Mouse (Mus musculus) embryonic facial prominence, embryonic 15.5 days (tissue): ENCODE results near the gene Cd274. TPM values are rescaled to one million over a fixed set of nuclear protein-coding genes. Genes with fewer than 3 reads are reported as not detected.

ENCODE experiments used
- ATAC-seq: fragments of 200-750 bp; cut with Nextera tagmentation; 2 replicates; pipeline ENCODE4 v1.8.0; 2017; ENCODE audit warnings: low read depth, moderate TSS enrichment; ENCODE audit not compliant: insufficient number of reproducible peaks, low FRiP score, low TSS enrichment
- H3K27ac ChIP-seq: fragments of 300-500 bp; sonication (generic); replicated peaks from 2 replicates; pipeline ENCODE4 v1.5.1; 2015; ENCODE audit warnings: mild to moderate bottlenecking, inconsistent platforms
- H3K27me3 ChIP-seq: fragments of 300-500 bp; sonication (generic); 2 replicates; pipeline ENCODE4 v1.6.1; 2015; ENCODE audit warnings: inconsistent platforms
- H3K36me3 ChIP-seq: fragments of 300-500 bp; sonication (generic); 2 replicates; pipeline ENCODE4 v1.6.1; 2015; ENCODE audit warnings: mild to moderate bottlenecking, inconsistent platforms
- H3K4me1 ChIP-seq: fragments of 300-500 bp; sonication (generic); 2 replicates; pipeline ENCODE4 v1.6.1; 2015; ENCODE audit warnings: inconsistent platforms
- H3K4me2 ChIP-seq: fragments of 300-500 bp; sonication (generic); replicated peaks from 2 replicates; pipeline ENCODE4 v1.6.1; 2015; ENCODE audit warnings: mild to moderate bottlenecking, inconsistent platforms
- H3K4me3 ChIP-seq: fragments of 300-500 bp; sonication (generic); replicated peaks from 2 replicates; pipeline ENCODE4 v1.5.1; 2015; ENCODE audit warnings: mild to moderate bottlenecking, inconsistent platforms
- H3K9ac ChIP-seq: fragments of 300-500 bp; sonication (generic); 2 replicates; pipeline ENCODE4 v1.6.1; 2015; ENCODE audit warnings: inconsistent platforms
- H3K9me3 ChIP-seq: fragments of 300-500 bp; sonication (generic); replicated peaks from 2 replicates; pipeline ENCODE4 v1.6.1; 2016; ENCODE audit warnings: inconsistent platforms
- WGBS: fragments of 180-500 bp; shearing (Covaris S2); methylation state at CpG from one replicate; pipeline ENCODE4 v1.1.7; 2015; 5-methylcytosine and 5-hydroxymethylcytosine counted together
- polyA plus RNA-seq: library from polyadenylated mRNA; unstranded; fragments of >200 nt; fragmentation: Nextera tagmentation; extraction: Ambion mirVana; gene quantifications from 2 replicates; pipeline ENCODE4 v1.2.1, GENCODE M21; 2015

The Cd274 gene
- polyA plus RNA-seq, result 0.71 and 0.72 TPM in 2 replicates

DNA sequence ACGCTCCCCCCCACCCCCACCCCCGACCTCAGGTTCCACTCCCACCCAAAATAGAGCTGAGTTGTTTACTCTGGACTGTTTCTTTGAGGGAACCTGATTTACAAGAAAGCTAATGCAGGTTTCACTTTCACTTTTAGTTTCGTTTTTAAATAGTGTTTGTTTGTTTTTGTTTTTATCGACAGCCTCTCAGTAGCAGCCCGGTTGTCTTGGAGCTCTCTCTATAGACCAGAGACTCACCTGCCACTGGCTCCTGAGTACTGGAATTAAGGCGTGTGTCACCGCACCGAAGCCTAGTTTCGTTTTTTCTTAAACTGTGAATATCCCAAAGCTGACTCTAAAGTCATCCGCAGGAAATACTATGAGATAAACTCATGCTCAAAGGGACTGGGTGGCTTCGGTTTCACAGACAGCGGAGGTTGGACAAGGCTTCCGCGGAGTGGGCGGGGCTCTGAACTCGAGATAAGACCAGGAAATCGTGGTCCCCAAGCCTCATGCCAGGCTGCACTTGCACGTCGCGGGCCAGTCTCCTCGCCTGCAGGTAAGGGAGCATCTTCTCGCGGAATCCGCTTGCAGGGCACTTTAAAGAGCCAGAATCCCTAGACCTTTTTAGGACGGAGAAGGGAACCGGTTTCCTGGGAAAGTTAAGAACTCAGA is at the start of gene Cd274, which contains the start of gene Plgrkt:
Gene Cd274 (plus strand): TSS at position 487 of the 654 bp plus-strand sequence.
Gene Plgrkt (minus strand): TSS at position 422 of the 654 bp plus-strand sequence.
- Histone ChIP-seq H3K36me3 (no peaks in the 10 kb centered on the region), H3K4me3 (peak within 1 kb of the TSS; percentile 61), H3K27me3 (no peaks in the 10 kb centered on the region), H3K4me2 (peak within 1 kb of the TSS; percentile 80), H3K4me1 (peaks cover 15% of the 10 kb centered on the region), H3K9me3 (no peaks in the 10 kb centered on the region), H3K27ac (0 out of 2 replicates have a peak within 1 kb of the TSS, but pooled peaks have one; percentile 44), H3K9ac (peak within 1 kb of the TSS; percentile 21; the same call in 1 of the 2 replicates)
- no peak for ATAC-seq
- WGBS, result 2% methylated on average over 26 of the region's 26 CpGs

DNA sequence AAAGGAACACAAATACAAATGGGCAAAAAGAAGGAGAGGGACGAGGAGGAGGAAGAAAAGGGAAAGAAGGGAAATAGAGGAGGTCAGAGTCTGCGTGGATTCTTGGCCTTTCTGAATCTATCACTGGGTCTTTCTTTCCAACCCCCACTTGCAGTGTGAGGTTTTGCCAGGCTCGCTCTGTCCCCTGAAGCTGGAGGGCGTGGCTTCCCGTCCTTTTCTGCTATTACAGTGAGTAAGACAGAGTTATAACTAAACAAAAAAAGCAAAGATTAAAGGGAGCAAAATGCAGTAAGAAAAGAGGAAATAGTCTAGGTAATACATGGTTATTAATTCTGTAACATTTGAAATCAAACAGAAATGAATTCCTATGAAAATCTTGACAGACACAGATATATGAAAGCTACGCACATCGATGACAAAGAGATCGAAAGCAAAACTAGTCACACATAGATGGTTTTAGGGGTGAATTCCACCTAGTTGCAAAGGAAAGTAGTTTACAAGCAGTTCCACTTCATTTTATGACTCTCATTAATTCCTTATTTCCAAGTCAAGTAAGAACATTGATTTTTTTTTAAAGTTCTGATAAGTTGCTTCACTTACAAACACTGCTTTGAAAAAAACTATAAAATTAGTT is 43.7 kb upstream of the Cd274 start:
- Histone ChIP-seq H3K36me3 (no peaks in the 10 kb centered on the region), H3K27ac (no peak overlapping the region), H3K4me2 (no peak overlapping the region), H3K4me1 (peaks cover 9% of the 10 kb centered on the region; the same call in 1 of the 2 replicates), H3K9ac (no peak overlapping the region), H3K27me3 (no peaks in the 10 kb centered on the region), H3K4me3 (no peak overlapping the region), H3K9me3 (no peaks in the 10 kb centered on the region)
- 65% methylated on average over 8 of the region's 8 CpGs for WGBS
- ATAC-seq, result no peak

DNA sequence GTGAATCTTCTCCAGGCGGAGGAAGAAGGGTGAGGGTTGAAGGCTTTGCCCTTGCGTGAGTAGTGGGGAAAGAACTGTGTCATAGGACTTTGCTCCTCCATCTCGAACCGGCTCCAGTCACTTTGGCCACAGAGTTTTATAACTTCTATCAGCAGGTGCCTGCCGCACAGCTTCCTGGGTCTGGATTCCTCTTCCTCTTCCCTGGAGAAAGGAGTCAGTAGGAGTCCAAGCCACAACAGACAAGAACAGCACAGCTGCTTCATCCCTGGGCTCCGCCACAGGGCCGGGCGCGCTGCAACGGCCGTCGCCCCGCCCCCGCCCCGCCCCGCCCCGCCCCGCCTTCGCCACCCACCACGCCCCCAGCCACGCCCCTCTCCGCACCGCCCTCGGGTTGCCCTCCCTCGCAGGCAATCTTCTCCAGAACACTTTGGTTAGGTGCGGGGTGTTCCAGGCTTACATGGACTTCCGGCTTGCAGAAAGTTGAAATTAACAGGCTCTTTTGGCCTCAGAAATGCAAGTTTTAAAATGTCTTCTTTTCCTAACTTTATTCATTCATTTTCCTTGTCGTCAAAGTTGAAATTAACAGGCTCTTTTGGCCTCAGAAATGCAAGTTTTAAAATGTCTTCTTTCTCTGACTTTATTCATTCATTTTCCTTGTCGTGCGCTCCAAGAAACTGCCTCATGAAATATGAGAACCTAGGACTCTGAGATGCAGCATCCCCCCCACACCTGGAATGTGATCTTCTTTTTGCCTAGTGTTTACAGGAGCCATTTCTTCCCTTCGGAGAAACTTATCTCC is 42.0 kb upstream of the Cd274 start, which contains the start of gene Insl6:
Gene Insl6 (minus strand): TSS at position 304 of the 799 bp plus-strand sequence.
- Histone ChIP-seq H3K4me2 (peak within 1 kb of the TSS; percentile 70), H3K4me1 (peaks cover 9% of the 10 kb centered on the region; the same call in 1 of the 2 replicates), H3K36me3 (no peaks in the 10 kb centered on the region), H3K27ac (0 out of 2 replicates have a peak within 1 kb of the TSS, but pooled peaks have one; percentile 4), H3K9ac (no peak within 1 kb of the TSS), H3K4me3 (peak within 1 kb of the TSS; percentile 44), H3K27me3 (no peaks in the 10 kb centered on the region), H3K9me3 (no peaks in the 10 kb centered on the region)
- ATAC-seq, result peak; percentile 93
- WGBS, result 4% methylated on average over 22 of the region's 31 CpGs

DNA sequence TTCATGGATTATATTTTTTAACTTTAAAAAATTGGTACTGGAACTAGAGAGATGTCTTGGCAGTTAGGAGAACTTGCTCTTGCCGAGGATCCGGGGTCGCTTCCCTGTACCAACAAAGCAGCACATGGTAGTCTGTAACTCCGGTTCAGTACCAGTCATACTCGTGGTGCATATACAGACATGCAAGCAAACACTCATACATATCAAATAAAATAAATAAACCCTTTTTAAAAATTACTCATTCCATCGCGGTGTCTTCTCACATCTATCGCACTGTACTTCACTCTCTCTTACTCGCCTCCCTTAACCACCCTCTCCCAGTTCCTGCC is 41.4 kb upstream of the Cd274 start:
- Histone ChIP-seq H3K4me2 (peak overlapping the region; percentile 70), H3K27me3 (no peaks in the 10 kb centered on the region), H3K27ac (0 out of 2 replicates have a peak overlapping the region, but pooled peaks have one; percentile 4), H3K9me3 (no peaks in the 10 kb centered on the region), H3K4me3 (peak overlapping the region; percentile 44), H3K4me1 (peaks cover 9% of the 10 kb centered on the region; the same call in 1 of the 2 replicates), H3K36me3 (no peaks in the 10 kb centered on the region), H3K9ac (no peak overlapping the region)
- WGBS, result 54% methylated on average over 9 of the region's 9 CpGs
- no peak for ATAC-seq

DNA sequence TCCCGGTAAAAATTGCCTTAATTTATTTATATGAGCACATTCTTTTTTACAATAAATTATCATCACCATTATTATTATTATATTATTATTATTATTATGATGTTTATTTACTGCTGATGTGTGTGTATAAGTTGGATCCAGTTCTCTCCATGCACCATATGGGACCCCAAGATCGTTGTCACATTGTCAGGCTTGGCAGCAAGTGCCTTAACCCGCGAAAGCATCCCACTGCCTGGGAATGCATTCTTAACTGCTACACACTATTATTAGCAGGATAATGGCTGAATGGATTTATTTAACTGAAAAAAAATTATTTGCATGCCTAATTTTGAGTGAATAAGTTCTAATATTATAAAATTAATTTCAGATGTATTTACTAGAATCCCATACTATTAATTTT is 40.9 kb upstream of the Cd274 start:
- H3K4me2 ChIP-seq, result no peak overlapping the region
- no peak overlapping the region for H3K4me3 ChIP-seq
- peaks cover 9% of the 10 kb centered on the region; the same call in 1 of the 2 replicates for H3K4me1 ChIP-seq
- H3K27me3 ChIP-seq, result no peaks in the 10 kb centered on the region
- ATAC-seq, result no peak
- H3K27ac ChIP-seq, result no peak overlapping the region
- H3K9me3 ChIP-seq, result no peaks in the 10 kb centered on the region
- 76% methylated on average over 4 of the region's 4 CpGs for WGBS
- no peak overlapping the region for H3K9ac ChIP-seq
- no peaks in the 10 kb centered on the region for H3K36me3 ChIP-seq

DNA sequence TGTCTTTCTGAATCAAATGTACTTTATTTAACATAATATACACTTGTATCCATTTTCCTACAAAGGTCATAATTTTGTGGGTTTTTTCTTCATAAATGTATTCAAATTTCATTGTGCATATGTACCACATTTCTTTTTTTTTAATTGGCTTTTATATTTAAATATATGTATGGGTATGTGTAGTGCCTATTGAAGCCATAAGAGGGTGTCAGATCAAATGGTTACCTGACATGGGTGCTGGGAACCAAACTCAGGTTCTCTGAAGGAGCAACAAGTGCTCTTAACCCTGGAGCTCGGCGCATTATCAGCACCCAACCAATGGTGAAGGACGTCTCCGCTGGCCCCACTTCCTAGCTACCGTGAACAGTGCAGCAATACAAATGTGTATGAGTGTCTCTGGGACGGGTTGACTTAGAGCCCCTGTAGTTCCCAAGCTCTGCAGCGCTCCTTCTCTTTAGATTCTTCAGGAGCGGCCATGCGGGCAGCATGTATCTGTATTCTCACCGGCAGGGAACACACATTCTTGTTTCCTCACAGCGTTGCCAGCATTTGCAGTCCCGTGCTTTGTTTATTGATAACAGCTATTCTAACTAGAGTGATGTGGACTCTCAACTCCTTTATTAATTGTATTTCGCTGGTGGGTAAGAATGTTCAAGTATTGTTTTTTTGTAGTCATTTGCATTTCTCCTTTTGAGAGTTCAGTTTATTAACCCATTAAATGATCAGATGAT is 40.3 kb upstream of the Cd274 start:
- ATAC-seq, result no peak

DNA sequence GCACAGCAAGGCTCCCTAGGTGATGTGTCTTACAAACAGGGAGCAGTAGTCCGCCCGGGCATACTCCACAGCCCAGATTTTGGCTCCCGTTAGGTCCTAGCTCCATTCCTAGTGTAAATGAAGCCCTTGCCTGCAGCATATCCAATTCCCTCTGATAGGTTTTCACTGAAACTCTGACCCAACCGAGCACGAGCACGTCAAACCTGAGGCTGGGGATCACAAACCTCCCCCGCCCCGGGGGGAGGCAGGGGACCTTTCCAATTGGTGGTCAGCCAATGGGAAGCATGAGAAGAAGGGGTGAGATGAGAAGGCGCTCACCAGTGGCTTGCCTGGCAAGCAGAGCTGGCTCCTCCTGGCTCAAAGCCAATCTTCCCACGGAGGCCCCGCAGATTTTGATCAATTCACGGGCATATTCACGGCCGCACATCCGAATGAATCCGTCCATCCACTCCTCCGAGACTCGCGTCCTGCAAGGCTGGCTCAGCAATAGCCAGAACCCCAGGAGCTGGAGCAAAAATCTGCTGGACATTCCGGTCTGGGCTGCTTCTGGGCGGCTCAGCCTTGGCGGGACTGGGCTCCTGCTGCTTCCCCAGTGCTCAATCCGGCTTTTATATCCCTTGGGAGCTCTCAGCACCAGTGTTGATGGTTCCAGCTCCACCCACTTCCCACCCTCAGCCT is 33.0 kb upstream of the Cd274 start, which contains the start of gene Rln1:
Gene Rln1 (minus strand): TSS at position 603 of the 678 bp plus-strand sequence.
- Histone ChIP-seq H3K27me3 (no peaks in the 10 kb centered on the region), H3K27ac (no peak within 1 kb of the TSS), H3K4me3 (peak within 1 kb of the TSS; percentile 42), H3K36me3 (no peaks in the 10 kb centered on the region), H3K9me3 (no peaks in the 10 kb centered on the region), H3K4me1 (peaks cover 9% of the 10 kb centered on the region), H3K4me2 (peak within 1 kb of the TSS; percentile 84), H3K9ac (peak within 1 kb of the TSS; percentile 28; the same call in 1 of the 2 replicates)
- WGBS, result 2% methylated on average over 23 of the region's 23 CpGs
- no peak; the same call in 1 of the 2 replicates for ATAC-seq

More for the DNA sequence above, 40.3 kb upstream of the Cd274 start:
- Histone ChIP-seq H3K27me3 (no peaks in the 10 kb centered on the region), H3K4me3 (no peak overlapping the region), H3K4me1 (peaks cover 9% of the 10 kb centered on the region; the same call in 1 of the 2 replicates), H3K27ac (no peak overlapping the region), H3K9ac (no peak overlapping the region), H3K36me3 (no peaks in the 10 kb centered on the region), H3K4me2 (no peak overlapping the region), H3K9me3 (no peaks in the 10 kb centered on the region)
- WGBS, result 80% methylated on average over 13 of the region's 13 CpGs

DNA sequence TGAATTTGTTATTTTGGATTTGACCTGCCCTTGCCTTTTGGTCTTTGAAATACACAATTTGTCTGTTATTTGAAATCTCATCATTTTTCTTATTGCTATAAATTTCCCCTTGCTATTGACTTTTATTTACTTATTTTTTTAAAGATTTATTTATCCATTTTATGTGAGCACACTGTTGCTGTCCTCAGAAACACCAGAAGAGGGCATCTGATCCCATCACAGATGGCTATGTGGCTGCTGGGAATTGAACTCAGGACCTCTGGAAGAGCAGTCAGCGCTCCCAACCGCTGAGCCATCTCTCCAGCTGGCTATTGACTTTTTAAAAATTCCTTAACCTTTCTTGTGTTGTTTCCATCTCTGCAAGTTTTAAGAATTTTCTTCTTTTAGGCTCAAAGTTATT is 30.6 kb upstream of the Cd274 start:
- Histone ChIP-seq H3K36me3 (no peaks in the 10 kb centered on the region), H3K27ac (no peak overlapping the region), H3K9ac (no peak overlapping the region), H3K9me3 (no peaks in the 10 kb centered on the region), H3K4me3 (no peak overlapping the region), H3K4me2 (no peak overlapping the region), H3K27me3 (no peaks in the 10 kb centered on the region), H3K4me1 (peaks cover 9% of the 10 kb centered on the region)
- ATAC-seq, result no peak
- 89% methylated on average over 2 of the region's 2 CpGs for WGBS

DNA sequence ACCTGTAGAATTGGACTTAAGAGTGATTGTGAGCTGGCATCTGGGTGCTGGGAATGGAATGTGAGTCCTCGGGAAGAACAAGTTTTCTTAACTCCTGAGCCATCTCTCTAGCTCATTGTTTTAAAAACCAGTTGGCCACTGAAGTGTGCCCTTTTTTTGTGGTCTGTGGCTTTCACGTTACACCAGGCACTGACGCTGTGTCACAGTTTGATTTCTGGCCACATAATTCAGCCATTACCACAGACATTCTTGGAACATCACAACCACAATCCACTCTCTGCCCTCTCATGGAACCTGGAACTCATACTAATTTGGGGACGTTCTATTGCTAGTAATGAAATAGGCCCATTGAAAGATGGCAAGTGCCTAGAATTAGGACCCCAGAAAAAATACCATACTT is 26.2 kb upstream of the Cd274 start:
- Histone ChIP-seq H3K9me3 (no peaks in the 10 kb centered on the region), H3K36me3 (no peaks in the 10 kb centered on the region), H3K27ac (no peak overlapping the region), H3K27me3 (no peaks in the 10 kb centered on the region), H3K4me1 (no peaks in the 10 kb centered on the region), H3K4me3 (no peak overlapping the region), H3K4me2 (no peak overlapping the region), H3K9ac (no peak overlapping the region)
- no peak for ATAC-seq
- 59% methylated on average over 4 of the region's 4 CpGs for WGBS

DNA sequence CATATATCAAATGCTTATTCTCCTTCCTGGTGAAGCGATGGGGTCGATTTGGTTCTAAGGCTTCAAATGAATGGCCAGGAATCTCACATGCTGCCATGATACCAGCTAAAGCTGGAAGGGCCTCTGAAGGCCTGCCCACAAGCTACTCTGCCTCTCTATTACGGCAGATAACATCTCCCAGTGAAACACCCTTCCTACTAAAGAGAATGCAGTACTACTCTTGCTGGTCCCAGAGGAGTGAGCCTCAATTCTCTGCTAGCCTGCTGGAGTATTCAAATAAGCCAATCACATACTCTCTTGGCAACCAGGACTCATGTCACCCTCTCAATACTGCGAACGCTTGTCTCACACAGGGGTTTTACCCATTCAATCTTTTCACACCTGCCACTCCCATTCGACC is 25.0 kb upstream of the Cd274 start:
- Histone ChIP-seq H3K4me1 (no peaks in the 10 kb centered on the region), H3K27ac (no peak overlapping the region), H3K9me3 (no peaks in the 10 kb centered on the region), H3K36me3 (no peaks in the 10 kb centered on the region), H3K27me3 (no peaks in the 10 kb centered on the region), H3K4me2 (no peak overlapping the region), H3K9ac (no peak overlapping the region), H3K4me3 (no peak overlapping the region)
- ATAC-seq, result no peak
- WGBS, result 85% methylated on average over 6 of the region's 6 CpGs
